Mouse (Mus musculus) stomach, embryonic 15.5 days (tissue): ENCODE results near the gene Slco1b2. TPM values are rescaled to one million over a fixed set of nuclear protein-coding genes. Genes with fewer than 3 reads are reported as not detected.
"Not testable (repeated sequence)": the region's sequence is repeated elsewhere in the genome, so short reads cannot be mapped to it uniquely, and the experiment has no call there.

Experiments
- ATAC-seq: fragments of 200-750 bp; cut with Nextera tagmentation; 2 replicates; pipeline ENCODE4 v1.8.0; 2017; ENCODE audit warnings: low read depth, moderate number of reproducible peaks, moderate TSS enrichment; ENCODE audit not compliant: insufficient read depth, low FRiP score
- H3K27ac ChIP-seq: fragments of 300-500 bp; sonication (generic); 2 replicates; pipeline ENCODE4 v1.5.1; 2015; ENCODE audit warnings: mild to moderate bottlenecking, inconsistent platforms
- H3K27me3 ChIP-seq: fragments of 300-500 bp; sonication (generic); replicated peaks from 2 replicates; pipeline ENCODE4 v1.6.1; 2015; ENCODE audit warnings: inconsistent platforms
- H3K36me3 ChIP-seq: fragments of 300-500 bp; sonication (generic); 2 replicates; pipeline ENCODE4 v1.6.1; 2015; ENCODE audit warnings: inconsistent platforms
- H3K4me1 ChIP-seq: fragments of 300-500 bp; sonication (generic); 2 replicates; pipeline ENCODE4 v1.6.1; 2015; ENCODE audit warnings: inconsistent platforms
- H3K4me2 ChIP-seq: fragments of 300-500 bp; sonication (generic); 2 replicates; pipeline ENCODE4 v1.6.1; 2015; ENCODE audit warnings: mild to moderate bottlenecking, inconsistent platforms
- H3K4me3 ChIP-seq: fragments of 300-500 bp; sonication (generic); replicated peaks from 2 replicates; pipeline ENCODE4 v1.5.1; 2015; ENCODE audit warnings: inconsistent platforms
- H3K9ac ChIP-seq: fragments of 300-500 bp; sonication (generic); 2 replicates; pipeline ENCODE4 v1.6.1; 2015; ENCODE audit warnings: inconsistent platforms
- H3K9me3 ChIP-seq: fragments of 300-500 bp; sonication (generic); 2 replicates; pipeline ENCODE4 v1.6.1; 2016; ENCODE audit warnings: inconsistent platforms
- WGBS: fragments of 180-500 bp; shearing (Covaris S2); methylation state at CpG from one replicate; pipeline ENCODE4 v1.1.7; 2015; 5-methylcytosine and 5-hydroxymethylcytosine counted together
- polyA plus RNA-seq: library from polyadenylated mRNA; unstranded; fragments of >200 nt; fragmentation: Nextera tagmentation; extraction: Ambion mirVana; gene quantifications from 2 replicates; pipeline ENCODE4 v1.2.1, GENCODE M21; 2015

Gene Slco1b2
- polyA plus RNA-seq = 0.06 and 0.22 TPM in 2 replicates

GRCm38 (mm10) chr6:141629291-141629690, at the start of gene Slco1b2:
Slco1b2 (plus strand) TSS chr6:141629518.
- H3K9ac ChIP-seq = no peak within 1 kb of the TSS
- H3K4me3 ChIP-seq = no peak within 1 kb of the TSS
- 75% methylated on average over 3 of the region's 3 CpGs for WGBS
- no peaks in the 10 kb centered on the region for H3K27me3 ChIP-seq
- no peaks in the 10 kb centered on the region for H3K4me1 ChIP-seq
- ATAC-seq = no peak
- no peaks in the 10 kb centered on the region for H3K36me3 ChIP-seq
- no peak within 1 kb of the TSS for H3K27ac ChIP-seq
- H3K4me2 ChIP-seq = no peak within 1 kb of the TSS
- H3K9me3 ChIP-seq = no peaks in the 10 kb centered on the region

GRCm38 (mm10) chr6:141584791-141585403, 44.4 kb upstream of the Slco1b2 start:
- 74% methylated on average over 1 of the region's 1 CpGs for WGBS
- Histone ChIP-seq H3K9me3 (no peaks in the 10 kb centered on the region), H3K36me3 (no peaks in the 10 kb centered on the region), H3K4me3 (no peak overlapping the region), H3K27me3 (no peaks in the 10 kb centered on the region), H3K4me2 (no peak overlapping the region), H3K27ac (no peak overlapping the region), H3K4me1 (no peaks in the 10 kb centered on the region), H3K9ac (no peak overlapping the region)
- ATAC-seq = no peak

GRCm38 (mm10) chr6:141590002-141590401, 39.3 kb upstream of the Slco1b2 start:
- H3K9ac ChIP-seq = no peak overlapping the region
- 45% methylated on average over 1 of the region's 1 CpGs for WGBS
- no peak overlapping the region for H3K4me2 ChIP-seq
- no peak overlapping the region for H3K4me3 ChIP-seq
- no peaks in the 10 kb centered on the region for H3K36me3 ChIP-seq
- no peaks in the 10 kb centered on the region for H3K4me1 ChIP-seq
- H3K27me3 ChIP-seq = no peaks in the 10 kb centered on the region
- no peaks in the 10 kb centered on the region for H3K9me3 ChIP-seq
- no peak for ATAC-seq
- H3K27ac ChIP-seq = no peak overlapping the region

GRCm38 (mm10) chr6:141590598-141591200, 38.6 kb upstream of the Slco1b2 start:
- not testable (repeated sequence) for ATAC-seq, H3K27me3 ChIP-seq, H3K4me2 ChIP-seq, H3K4me1 ChIP-seq, H3K27ac ChIP-seq, H3K9me3 ChIP-seq, H3K36me3 ChIP-seq, H3K4me3 ChIP-seq, H3K9ac ChIP-seq
- 27% methylated on average over 4 of the region's 4 CpGs for WGBS

GRCm38 (mm10) chr6:141596081-141596480, 33.2 kb upstream of the Slco1b2 start:
- no peaks in the 10 kb centered on the region for H3K4me1 ChIP-seq
- H3K36me3 ChIP-seq = no peaks in the 10 kb centered on the region
- no peak for ATAC-seq
- no peak overlapping the region for H3K4me3 ChIP-seq
- no peaks in the 10 kb centered on the region for H3K27me3 ChIP-seq
- no peak overlapping the region for H3K9ac ChIP-seq
- no peaks in the 10 kb centered on the region for H3K9me3 ChIP-seq
- no peak overlapping the region for H3K4me2 ChIP-seq
- no peak overlapping the region for H3K27ac ChIP-seq
- WGBS = 88% methylated on average over 2 of the region's 2 CpGs

GRCm38 (mm10) chr6:141597037-141597436, 32.3 kb upstream of the Slco1b2 start:
- no peak overlapping the region for H3K4me3 ChIP-seq
- H3K9me3 ChIP-seq = no peaks in the 10 kb centered on the region
- H3K9ac ChIP-seq = no peak overlapping the region
- no peaks in the 10 kb centered on the region for H3K27me3 ChIP-seq
- no peaks in the 10 kb centered on the region for H3K4me1 ChIP-seq
- no peak for ATAC-seq
- H3K27ac ChIP-seq = no peak overlapping the region
- no peak overlapping the region for H3K4me2 ChIP-seq
- no peaks in the 10 kb centered on the region for H3K36me3 ChIP-seq
- WGBS = 100% methylated on average over 2 of the region's 2 CpGs

GRCm38 (mm10) chr6:141600940-141601339, 28.4 kb upstream of the Slco1b2 start:
- ATAC-seq = no peak
- Histone ChIP-seq H3K4me2 (no peak overlapping the region), H3K9me3 (no peaks in the 10 kb centered on the region), H3K27ac (no peak overlapping the region), H3K27me3 (no peaks in the 10 kb centered on the region), H3K4me3 (no peak overlapping the region), H3K9ac (no peak overlapping the region), H3K36me3 (no peaks in the 10 kb centered on the region), H3K4me1 (no peaks in the 10 kb centered on the region)
- WGBS = 70% methylated on average over 9 of the region's 9 CpGs

GRCm38 (mm10) chr6:141610702-141611260, 18.5 kb upstream of the Slco1b2 start:
- H3K27ac ChIP-seq = no peak overlapping the region
- no peak overlapping the region for H3K9ac ChIP-seq
- H3K4me3 ChIP-seq = no peak overlapping the region
- WGBS = 75% methylated on average over 2 of the region's 2 CpGs
- H3K9me3 ChIP-seq = no peaks in the 10 kb centered on the region
- peak; percentile 47; the same call in 1 of the 2 replicates for ATAC-seq
- H3K4me2 ChIP-seq = no peak overlapping the region
- H3K36me3 ChIP-seq = no peaks in the 10 kb centered on the region
- H3K27me3 ChIP-seq = no peaks in the 10 kb centered on the region
- no peaks in the 10 kb centered on the region for H3K4me1 ChIP-seq

GRCm38 (mm10) chr6:141614017-141614416, 15.3 kb upstream of the Slco1b2 start:
- no peak overlapping the region for H3K9ac ChIP-seq
- H3K27me3 ChIP-seq = no peaks in the 10 kb centered on the region
- no peaks in the 10 kb centered on the region for H3K4me1 ChIP-seq
- H3K9me3 ChIP-seq = no peaks in the 10 kb centered on the region
- no peak for ATAC-seq
- H3K36me3 ChIP-seq = no peaks in the 10 kb centered on the region
- H3K27ac ChIP-seq = no peak overlapping the region
- H3K4me3 ChIP-seq = no peak overlapping the region
- H3K4me2 ChIP-seq = no peak overlapping the region

- WGBS = 85% methylated on average over 3 of the region's 3 CpGs
- Histone ChIP-seq H3K36me3 (no peaks in the 10 kb centered on the region), H3K4me2 (no peak overlapping the region), H3K4me3 (no peak overlapping the region), H3K27me3 (no peaks in the 10 kb centered on the region), H3K9me3 (no peaks in the 10 kb centered on the region), H3K4me1 (no peaks in the 10 kb centered on the region), H3K27ac (no peak overlapping the region), H3K9ac (no peak overlapping the region)
- ATAC-seq = no peak
These were observed 14.0 kb upstream of the Slco1b2 start for GRCm38 (mm10) chr6:141615348-141615747.

GRCm38 (mm10) chr6:141632935-141633334, 3.6 kb downstream of the Slco1b2 start:
- ATAC-seq = no peak
- Histone ChIP-seq H3K36me3 (no peaks in the 10 kb centered on the region), H3K4me2 (no peak overlapping the region), H3K27ac (no peak overlapping the region), H3K9ac (no peak overlapping the region), H3K4me3 (no peak overlapping the region), H3K4me1 (no peaks in the 10 kb centered on the region), H3K27me3 (no peaks in the 10 kb centered on the region), H3K9me3 (no peaks in the 10 kb centered on the region)
- WGBS = 81% methylated on average over 6 of the region's 6 CpGs

- 60% methylated on average over 2 of the region's 2 CpGs for whole genome bisulfite sequencing
- Histone ChIP-seq H3K27me3 (no peaks in the 10 kb centered on the region), H3K9ac (no peak overlapping the region), H3K4me3 (no peak overlapping the region), H3K4me1 (no peaks in the 10 kb centered on the region), H3K36me3 (no peaks in the 10 kb centered on the region), H3K27ac (no peak overlapping the region), H3K4me2 (no peak overlapping the region), H3K9me3 (no peaks in the 10 kb centered on the region)
- ATAC-seq = no peak
These were observed 5.9 kb downstream of the Slco1b2 start for GRCm38 (mm10) chr6:141635250-141635649.
